Mouse (Mus musculus) bone marrow, adult 2 months (tissue): Measurements from ENCODE around the gene Arid1b.

Experiments
- CTCF ChIP-seq: fragments of 200-500 bp; IDR thresholded peaks from 2 replicates; pipeline ENCODE4 v1.5.1; 2011; ENCODE audit warnings: low read length, control low read depth; ENCODE audit not compliant: control insufficient read depth, insufficient read depth
- POLR2A ChIP-seq: fragments of 200-500 bp; IDR thresholded peaks from 2 replicates; pipeline ENCODE4 v1.6.1; 2011; ENCODE audit warnings: low read depth, mild to moderate bottlenecking, control low read depth, low read length, borderline replicate concordance; ENCODE audit not compliant: control insufficient read depth

GRCm38 (mm10) chr17:5377930-5378310 is 383.8 kb downstream of the Arid1b start:
- TF ChIP-seq CTCF (no peak), POLR2A (no peak)
